Mouse (Mus musculus) limb, embryonic 12.5 days (tissue): ENCODE results near the gene Fcrl5. TPM values are rescaled to one million over a fixed set of nuclear protein-coding genes. Genes with fewer than 3 reads are reported as not detected.
A peak's percentile ranks its signal among the peaks of the same experiment; 100 is the strongest.

Source experiments
- ATAC-seq: fragments of 200-750 bp; cut with Nextera tagmentation; 2 replicates; pipeline ENCODE4 v1.8.0; 2017; ENCODE audit warnings: low read depth, moderate TSS enrichment; ENCODE audit not compliant: insufficient number of reproducible peaks, insufficient read depth, low FRiP score, low TSS enrichment
- H3K27ac ChIP-seq: fragments of 300-500 bp; sonication (generic); 2 replicates; pipeline ENCODE4 v1.5.1; 2016; ENCODE audit warnings: mild to moderate bottlenecking, moderate library complexity
- H3K27me3 ChIP-seq: fragments of 300-500 bp; sonication (generic); 2 replicates; pipeline ENCODE4 v1.6.1; 2016; ENCODE audit warnings: mild to moderate bottlenecking, moderate library complexity
- H3K36me3 ChIP-seq: fragments of 300-500 bp; sonication (generic); 2 replicates; pipeline ENCODE4 v1.6.1; 2016; ENCODE audit warnings: mild to moderate bottlenecking, moderate library complexity
- H3K4me1 ChIP-seq: fragments of 300-500 bp; sonication (generic); replicated peaks from 2 replicates; pipeline ENCODE4 v1.6.1; 2016
- H3K4me2 ChIP-seq: fragments of 300-500 bp; sonication (generic); 2 replicates; pipeline ENCODE4 v1.6.1; 2016; ENCODE audit warnings: mild to moderate bottlenecking, moderate library complexity
- H3K4me3 ChIP-seq: fragments of 300-500 bp; sonication (generic); replicated peaks from 2 replicates; pipeline ENCODE4 v1.5.1; 2016; ENCODE audit warnings: mild to moderate bottlenecking
- H3K9ac ChIP-seq: fragments of 300-500 bp; sonication (generic); replicated peaks from 2 replicates; pipeline ENCODE4 v1.6.1; 2016; ENCODE audit warnings: mild to moderate bottlenecking, moderate library complexity
- H3K9me3 ChIP-seq: fragments of 300-500 bp; sonication (generic); 2 replicates; pipeline ENCODE4 v1.6.1; 2016; ENCODE audit warnings: mild to moderate bottlenecking, moderate library complexity
- WGBS: fragments of 180-500 bp; shearing (Covaris S2); methylation state at CpG from one replicate; pipeline ENCODE4 v1.1.7; 2016; 5-methylcytosine and 5-hydroxymethylcytosine counted together
- polyA plus RNA-seq: library from polyadenylated mRNA; unstranded; fragments of >200 nt; fragmentation: Nextera tagmentation; extraction: Ambion mirVana; gene quantifications from 2 replicates; pipeline ENCODE4 v1.2.1, GENCODE M21; 2016

Gene Fcrl5
- polyA plus RNA-seq, 1 experiment from 2014 or later: not detected

- no peak overlapping the region for H3K4me3 ChIP-seq
- no peaks in the 10 kb centered on the region for H3K4me1 ChIP-seq
- no peak overlapping the region for H3K9ac ChIP-seq
- no peaks in the 10 kb centered on the region for H3K27me3 ChIP-seq
- ATAC-seq: no peak
- no peak overlapping the region for H3K27ac ChIP-seq
- H3K4me2 ChIP-seq: no peak overlapping the region
- no peaks in the 10 kb centered on the region for H3K9me3 ChIP-seq
- 89% methylated on average over 7 of the region's 7 CpGs for WGBS
- H3K36me3 ChIP-seq: peaks cover 99% of the 10 kb centered on the region
Observed at GRCm38 (mm10) chr3:87533667-87534378, 98.2 kb downstream of the Fcrl5 start.

- Histone ChIP-seq H3K27me3 (no peaks in the 10 kb centered on the region), H3K27ac (no peak overlapping the region), H3K36me3 (peaks cover 75% of the 10 kb centered on the region), H3K9me3 (no peaks in the 10 kb centered on the region), H3K9ac (no peak overlapping the region), H3K4me1 (no peaks in the 10 kb centered on the region), H3K4me2 (no peak overlapping the region), H3K4me3 (no peak overlapping the region)
- ATAC-seq: no peak
- 68% methylated on average over 10 of the region's 10 CpGs for WGBS
Observed at GRCm38 (mm10) chr3:87538034-87538433, 102.5 kb downstream of the Fcrl5 start.

DNA sequence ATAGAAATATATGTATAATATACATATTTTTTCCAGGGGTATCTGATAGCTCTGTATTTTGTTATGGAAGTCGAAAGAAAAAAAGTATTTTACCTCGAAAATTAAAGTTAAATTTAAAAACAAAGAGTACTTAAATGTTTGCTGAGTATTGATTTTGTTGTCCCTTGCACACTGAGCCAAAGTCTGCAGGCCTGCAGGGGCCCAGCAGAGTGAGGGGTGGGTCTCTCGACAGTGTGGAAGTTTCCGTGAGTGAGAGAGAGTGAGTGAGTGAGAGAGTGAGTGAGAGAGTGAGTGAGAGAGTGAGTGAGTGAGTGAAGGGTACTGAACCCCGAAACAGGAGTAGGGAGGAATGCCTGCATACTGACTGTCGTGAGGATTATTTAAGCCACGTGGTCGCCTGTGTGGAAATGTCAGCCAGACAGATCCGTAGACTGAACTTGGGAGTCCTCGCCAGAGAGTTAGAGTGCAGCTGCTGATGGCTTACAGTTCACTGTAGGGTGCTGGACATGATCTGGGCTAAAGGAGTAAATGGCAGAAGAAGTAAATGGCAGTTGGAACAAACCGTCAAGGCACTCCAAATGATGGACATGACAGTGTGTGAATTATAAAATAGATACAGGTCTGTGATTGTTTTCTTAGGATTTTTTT is 104.6 kb downstream of the Fcrl5 start:
- ATAC-seq: no peak
- Histone ChIP-seq H3K9me3 (no peaks in the 10 kb centered on the region), H3K4me3 (no peak overlapping the region), H3K27ac (no peak overlapping the region), H3K4me2 (no peak overlapping the region), H3K36me3 (peaks cover 54% of the 10 kb centered on the region), H3K9ac (no peak overlapping the region), H3K4me1 (no peaks in the 10 kb centered on the region), H3K27me3 (no peaks in the 10 kb centered on the region)
- WGBS: 73% methylated on average over 11 of the region's 11 CpGs

DNA sequence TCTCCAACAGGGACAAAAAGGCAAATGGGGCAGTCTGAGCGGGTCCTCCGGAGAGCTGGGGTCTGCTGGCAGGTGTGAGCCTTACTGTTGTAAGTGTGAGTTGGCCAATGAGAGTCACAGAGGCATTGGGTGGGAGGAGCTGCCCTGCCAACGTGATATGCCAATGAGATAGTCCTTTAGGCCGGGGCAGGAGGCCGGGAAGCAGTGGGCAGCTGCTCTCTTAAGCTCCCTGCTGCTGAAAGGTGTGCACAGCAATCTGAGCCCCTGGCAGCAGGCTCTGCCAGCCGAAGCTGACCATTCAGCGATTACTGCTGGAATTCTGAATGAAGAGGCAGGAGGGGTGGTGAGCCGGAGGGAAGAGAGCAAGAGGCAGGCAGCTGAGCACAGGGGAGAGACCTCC is 105.1 kb downstream of the Fcrl5 start:
- H3K9ac ChIP-seq: no peak overlapping the region
- no peaks in the 10 kb centered on the region for H3K9me3 ChIP-seq
- WGBS: 14% methylated on average over 8 of the region's 8 CpGs
- H3K27ac ChIP-seq: no peak overlapping the region
- no peaks in the 10 kb centered on the region for H3K4me1 ChIP-seq
- no peak overlapping the region for H3K4me3 ChIP-seq
- peaks cover 49% of the 10 kb centered on the region for H3K36me3 ChIP-seq
- no peaks in the 10 kb centered on the region for H3K27me3 ChIP-seq
- no peak for ATAC-seq
- H3K4me2 ChIP-seq: no peak overlapping the region

DNA sequence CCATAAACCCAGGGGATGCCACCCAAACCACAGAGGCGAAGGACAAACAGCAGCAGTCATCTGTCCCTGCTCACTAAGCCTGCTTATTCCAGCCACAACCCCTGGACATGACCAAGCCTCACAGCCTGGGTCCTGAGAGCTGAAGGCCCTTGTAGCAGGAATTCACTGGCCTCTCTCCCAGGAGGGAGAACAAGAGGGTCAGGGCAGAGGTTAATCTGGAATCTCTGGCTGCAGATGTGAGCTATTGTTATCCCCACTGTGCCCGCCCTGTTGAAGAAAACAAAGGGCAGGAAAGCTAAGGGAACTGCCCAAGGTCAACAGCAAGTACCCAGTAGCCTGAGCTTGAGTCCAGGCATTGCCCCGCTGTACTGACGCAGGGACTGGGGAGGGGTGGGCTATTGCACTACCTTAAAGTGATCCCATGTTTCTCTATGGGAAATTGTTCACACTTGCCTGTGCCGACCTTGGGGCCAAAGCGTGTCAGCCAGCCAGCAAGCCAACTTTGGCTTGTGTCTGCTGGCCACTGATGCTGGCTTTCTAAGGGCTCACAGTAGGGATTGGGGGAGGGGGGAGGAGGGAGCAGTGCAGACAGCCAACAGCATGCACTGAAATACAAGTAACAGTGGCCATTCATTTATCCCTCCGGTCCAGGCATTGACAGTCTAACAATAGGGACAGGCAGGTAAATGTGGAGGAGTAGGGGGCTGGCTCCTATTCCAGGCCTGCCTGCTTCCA is 107.1 kb downstream of the Fcrl5 start:
- no peak for ATAC-seq
- Histone ChIP-seq H3K9ac (no peak overlapping the region), H3K27me3 (no peaks in the 10 kb centered on the region), H3K36me3 (peaks cover 29% of the 10 kb centered on the region), H3K4me2 (no peak overlapping the region), H3K27ac (no peak overlapping the region), H3K9me3 (no peaks in the 10 kb centered on the region), H3K4me1 (no peaks in the 10 kb centered on the region), H3K4me3 (no peak overlapping the region)
- WGBS: 84% methylated on average over 7 of the region's 7 CpGs

- ATAC-seq: no peak
- Histone ChIP-seq H3K4me1 (peaks cover 5% of the 10 kb centered on the region; the same call in 1 of the 2 replicates), H3K27ac (no peak overlapping the region), H3K4me2 (no peak overlapping the region), H3K4me3 (no peak overlapping the region), H3K9me3 (no peaks in the 10 kb centered on the region), H3K36me3 (peaks cover 11% of the 10 kb centered on the region; the same call in 1 of the 2 replicates), H3K27me3 (peaks cover 9% of the 10 kb centered on the region), H3K9ac (no peak overlapping the region)
- WGBS: 90% methylated on average over 3 of the region's 3 CpGs
Observed at GRCm38 (mm10) chr3:87545554-87545953, 110.0 kb downstream of the Fcrl5 start.

DNA sequence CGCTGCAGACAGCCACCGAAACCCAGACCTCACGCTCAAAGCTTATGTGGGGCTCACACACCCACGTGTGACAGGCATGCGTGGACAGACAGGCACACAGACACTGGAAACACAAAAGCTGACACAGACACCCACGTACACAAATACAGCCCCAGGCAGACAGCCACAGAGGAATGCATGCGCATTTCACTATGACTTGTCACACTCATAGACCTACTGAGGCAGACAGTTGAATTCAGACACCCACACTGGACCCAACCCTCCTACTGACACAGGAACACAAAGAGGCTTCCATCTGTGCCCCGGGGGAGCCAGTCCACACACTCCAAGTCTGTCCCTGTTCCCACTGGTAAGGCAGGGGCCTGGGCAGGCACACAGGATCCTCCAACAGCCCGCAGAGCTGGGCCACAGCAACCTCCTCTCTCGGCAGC is 110.7 kb downstream of the Fcrl5 start:
- H3K27ac ChIP-seq: no peak overlapping the region
- H3K9ac ChIP-seq: no peak overlapping the region
- H3K4me2 ChIP-seq: no peak overlapping the region
- H3K4me3 ChIP-seq: no peak overlapping the region
- H3K9me3 ChIP-seq: no peaks in the 10 kb centered on the region
- peaks cover 4% of the 10 kb centered on the region; the same call in 1 of the 2 replicates for H3K36me3 ChIP-seq
- peaks cover 5% of the 10 kb centered on the region; the same call in 1 of the 2 replicates for H3K4me1 ChIP-seq
- peaks cover 16% of the 10 kb centered on the region for H3K27me3 ChIP-seq
- ATAC-seq: no peak
- 76% methylated on average over 10 of the region's 10 CpGs for WGBS

DNA sequence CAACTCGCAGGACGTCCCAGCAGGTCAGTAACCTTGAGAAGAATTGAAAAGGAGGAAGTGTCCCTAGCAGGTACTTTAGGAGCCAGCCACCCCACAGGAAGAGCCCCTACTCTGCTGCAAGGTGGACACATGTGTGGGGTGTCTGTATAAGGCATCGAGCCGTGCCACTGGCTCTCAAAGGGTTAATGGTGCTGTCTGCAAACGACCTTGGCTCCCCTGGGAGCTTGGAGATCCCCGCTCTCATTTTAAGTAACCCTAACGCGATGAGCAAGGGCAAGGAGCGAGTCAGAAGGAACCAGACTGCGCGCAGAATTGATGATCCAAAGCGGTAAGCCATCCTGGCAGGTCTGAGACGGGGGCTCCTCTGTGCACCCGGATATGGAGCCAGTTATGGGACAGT is 114.3 kb downstream of the Fcrl5 start:
- Histone ChIP-seq H3K4me1 (peaks cover 5% of the 10 kb centered on the region; the same call in 1 of the 2 replicates), H3K4me3 (no peak overlapping the region), H3K27me3 (peaks cover 24% of the 10 kb centered on the region), H3K36me3 (no peaks in the 10 kb centered on the region), H3K9me3 (no peaks in the 10 kb centered on the region), H3K9ac (no peak overlapping the region), H3K27ac (no peak overlapping the region), H3K4me2 (peak overlapping the region; percentile 24; the same call in 1 of the 2 replicates)
- ATAC-seq: no peak
- WGBS: 28% methylated on average over 14 of the region's 14 CpGs

Other genes starting within 250 kb of the Fcrl5 start
- 5.6 and 6.6 TPM in 2 replicates for gene Fcrls, start 172.0 kb upstream of the Fcrl5 start, polyA plus RNA-seq
- 0.20 TPM in 1 of 2 replicates, not detected in the other for gene Cd5l, start 77.9 kb upstream of the Fcrl5 start, polyA plus RNA-seq
- 0.24 TPM in 1 of 2 replicates, not detected in the other for gene Fcrl1, start 59.4 kb upstream of the Fcrl5 start, polyA plus RNA-seq
- gene Etv3, start 89.6 kb downstream of the Fcrl5 start, polyA plus RNA-seq: 17.3 and 20.4 TPM in 2 replicates
- 21.9 and 23.1 TPM in 2 replicates for gene Arhgef11, start 181.8 kb downstream of the Fcrl5 start, polyA plus RNA-seq